Mouse (Mus musculus): ENCODE data around the gene Cic.

The Cic gene

GRCm38 (mm10) chr7:25297454-25298325, 30.2 kb downstream of the Cic start, which contains the start of gene Pafah1b3:
Gene Pafah1b3, minus strand, starts transcription at chr7:25297986.
- intact Hi-C loops (cut with DNase I), result no loop called here

DNA sequence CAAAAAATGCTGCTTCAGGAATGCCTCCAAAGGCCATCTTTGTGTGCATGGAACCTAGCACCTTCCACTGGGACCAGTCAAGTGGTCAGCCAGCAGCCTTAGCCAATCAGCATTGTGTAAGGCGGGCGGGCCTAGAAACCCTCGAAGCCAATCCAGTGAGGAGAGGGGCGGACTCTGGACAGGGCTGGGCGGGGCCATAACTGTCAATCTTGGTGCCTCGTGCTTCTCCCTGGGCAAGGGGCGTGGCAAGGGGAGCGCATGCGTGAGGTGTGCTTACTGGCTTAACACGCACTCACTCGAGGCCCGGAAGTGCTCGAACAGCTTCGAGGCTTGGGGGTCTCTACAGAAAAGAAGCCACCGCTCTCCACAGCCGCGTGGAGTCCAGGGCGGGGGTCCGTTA, 33.6 kb downstream of the Cic start, which contains the start of gene Prr19:
Prr19 (plus strand) TSS at position 349 of the 400 bp plus-strand sequence.
- intact Hi-C loops (cut with DNase I), result no loop called here

- intact Hi-C loops (cut with DNase I), result no loop called here
These were observed 35.6 kb downstream of the Cic start for GRCm38 (mm10) chr7:25303003-25303684.

- intact Hi-C loops (cut with DNase I), result no loop called here
These were observed 36.1 kb downstream of the Cic start for GRCm38 (mm10) chr7:25303685-25304006.

- intact Hi-C loops (cut with DNase I), result no loop called here
These were observed 38.0 kb downstream of the Cic start for GRCm38 (mm10) chr7:25305481-25305880.

DNA sequence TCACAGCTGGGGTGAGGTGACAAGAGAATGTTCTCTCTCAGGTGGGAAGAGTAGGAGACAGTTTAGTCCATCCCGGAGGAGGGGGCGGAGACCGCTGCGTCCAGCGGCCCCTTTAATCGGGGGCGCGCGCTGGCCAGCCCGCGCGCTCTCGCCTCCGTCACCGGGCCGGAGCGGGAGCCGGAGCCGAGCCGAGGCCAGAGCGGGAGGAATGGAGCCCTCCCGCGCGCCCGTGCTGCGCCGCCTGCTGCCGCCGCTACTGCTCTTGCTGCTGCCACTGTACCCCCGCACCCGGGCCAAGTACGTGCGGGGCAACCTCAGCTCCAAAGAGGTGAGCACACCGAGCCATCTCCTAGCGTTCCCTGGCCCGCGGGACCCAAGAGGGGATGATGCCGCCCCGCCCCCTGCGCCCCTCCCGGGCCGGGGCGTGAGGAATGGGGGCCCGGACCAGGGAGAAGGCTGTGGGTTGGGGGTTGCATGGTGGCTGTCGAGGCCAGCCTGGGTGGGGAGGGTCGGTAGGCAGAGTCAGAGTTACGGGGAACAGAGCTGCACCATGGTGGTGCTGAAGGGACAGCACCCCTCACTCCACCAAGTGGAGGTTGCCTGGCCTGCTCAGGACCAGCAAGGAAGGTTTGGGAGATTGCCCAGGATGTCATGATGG, 38.6 kb downstream of the Cic start, which contains the start of gene Tmem145:
Tmem145 (plus strand) TSS at position 151 of the 658 bp plus-strand sequence.
- intact Hi-C loops (cut with DNase I), result no loop called here

- intact Hi-C loops (cut with DNase I), result no loop called here
These were observed 39.1 kb downstream of the Cic start for GRCm38 (mm10) chr7:25306614-25306996.

- intact Hi-C loops (cut with DNase I), result no loop called here
These were observed 41.3 kb downstream of the Cic start for GRCm38 (mm10) chr7:25308702-25309318.

GRCm38 (mm10) chr7:25309425-25309824, 41.9 kb downstream of the Cic start:
- intact Hi-C loops (cut with DNase I), result no loop called here

- intact Hi-C loops (cut with DNase I), result no loop called here
These were observed 43.7 kb downstream of the Cic start for GRCm38 (mm10) chr7:25311193-25311592.

GRCm38 (mm10) chr7:25313325-25313724, 45.8 kb downstream of the Cic start:
- intact Hi-C loops (cut with DNase I), result no loop called here

DNA sequence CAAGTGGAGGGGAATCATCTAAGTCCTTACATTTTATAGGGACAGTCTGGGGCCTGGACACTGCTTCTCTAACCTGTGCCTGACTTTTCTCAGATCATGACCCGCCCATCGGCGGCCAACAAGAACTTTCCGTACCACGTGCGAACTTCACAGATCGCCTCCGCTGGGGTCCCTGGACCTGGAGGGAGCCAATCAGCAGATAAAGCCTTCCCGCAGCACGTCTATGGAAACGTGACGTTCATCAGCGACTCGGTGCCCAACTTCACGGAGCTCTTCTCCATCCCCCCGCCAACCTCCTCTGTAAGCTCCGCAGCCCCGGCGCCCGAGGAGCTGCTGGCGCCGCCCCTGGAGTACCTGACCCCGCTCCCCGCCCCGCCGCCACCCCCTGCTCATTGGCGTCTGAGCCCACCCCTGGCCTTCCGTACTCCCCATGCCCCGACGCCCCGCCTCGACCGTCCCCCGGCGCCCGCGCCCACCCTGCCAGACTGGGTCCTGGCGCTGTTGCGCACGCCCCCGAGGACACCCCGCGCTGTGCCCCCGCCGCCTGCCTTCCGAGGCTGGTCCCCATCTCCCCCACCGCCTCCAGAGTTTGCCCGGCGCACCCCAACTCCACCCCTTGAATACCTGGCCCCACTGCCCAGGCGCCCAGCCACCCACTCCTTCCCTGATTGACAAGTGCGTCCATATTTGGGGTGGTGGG, 47.3 kb downstream of the Cic start:
- intact Hi-C loops (cut with DNase I), result loop anchor here (2.0 to 5.0 kb wide), 2 partner anchors 30 to 72 kb away; no protein-coding TSS in a partner anchor

GRCm38 (mm10) chr7:25315306-25316041, 48.0 kb downstream of the Cic start:
- intact Hi-C loops (cut with DNase I), result loop anchor here (2.0 to 5.0 kb wide), 2 partner anchors 31 to 73 kb away; no protein-coding TSS in a partner anchor

GRCm38 (mm10) chr7:25316532-25317445, 49.3 kb downstream of the Cic start, which contains the start of gene Megf8:
Gene Megf8, plus strand, starts transcription at chr7:25317164.
- intact Hi-C loops (cut with DNase I), result loop anchor here (5.0 kb wide), 1 partner anchor 74 kb away; no protein-coding TSS in a partner anchor

GRCm38 (mm10) chr7:25317446-25317999, 50.0 kb downstream of the Cic start:
- intact Hi-C loops (cut with DNase I), result loop anchor here (5.0 kb wide), 1 partner anchor 75 kb away; no protein-coding TSS in a partner anchor

DNA sequence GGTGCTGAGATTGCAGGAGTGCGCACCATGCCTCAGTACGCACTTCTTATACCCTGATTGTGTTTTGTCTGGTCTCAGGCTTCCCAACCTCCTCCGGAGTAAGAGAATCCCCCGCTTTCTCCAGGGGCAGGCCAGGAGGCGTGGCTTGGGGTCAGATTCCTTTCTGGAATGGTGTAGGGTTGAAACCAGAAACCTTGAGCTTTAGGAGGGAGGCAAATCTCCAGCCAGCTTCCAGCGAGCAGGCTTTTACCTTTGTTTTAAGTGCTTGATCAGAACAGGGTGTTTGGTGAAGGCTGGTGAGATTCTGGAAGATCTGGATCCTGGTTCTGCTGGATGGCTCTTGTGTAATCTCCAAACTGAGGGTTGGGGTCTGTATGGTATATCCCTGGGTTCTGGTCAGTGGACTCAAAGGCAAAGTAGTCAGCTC, 54.6 kb downstream of the Cic start:
- intact Hi-C loops (cut with DNase I), result no loop called here

DNA sequence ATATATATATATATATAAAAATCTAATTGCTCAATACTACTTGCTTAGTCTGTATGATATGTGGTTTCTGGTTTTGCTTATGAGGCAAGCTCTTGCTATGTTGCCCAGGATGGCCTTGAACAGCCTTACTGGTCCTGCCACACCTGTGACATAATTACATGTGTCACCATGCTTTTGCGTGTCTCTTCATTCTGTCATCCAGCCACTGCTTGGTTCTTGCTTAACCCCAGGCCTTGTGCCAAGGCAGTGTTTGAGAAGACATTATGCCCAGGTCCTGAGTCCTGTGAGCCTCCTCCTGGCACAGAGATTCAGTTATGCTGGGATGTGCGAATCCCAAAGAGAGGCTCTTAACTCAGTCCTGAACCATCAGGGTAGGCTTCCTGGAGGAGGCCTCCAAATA, 55.7 kb downstream of the Cic start:
- intact Hi-C loops (cut with DNase I), result no loop called here

- intact Hi-C loops (cut with DNase I), result loop anchor here (5.0 kb wide), 1 partner anchor 42 kb away; the partner anchor contains the start of gene Cnfn
These were observed 57.9 kb downstream of the Cic start for GRCm38 (mm10) chr7:25325431-25325830.
